Mouse (Mus musculus) ES-E14 (cell line): ENCODE measurements at regions not wholly inside any gene's neighbourhood (a gene's known extent, or its start where the extent isn't known, plus 50 kb on each side); places are given as distances from the start of the nearest gene placed in this dataset.

ENCODE experiments used
- DNase-seq: peaks from one replicate; pipeline ENCODE4 v3.0.0-alpha.2; 2013; ENCODE audit warnings: low read depth, low spot score
- H3K27ac ChIP-seq: 2 replicates; pipeline ENCODE4 v1.5.1; 2012; ENCODE audit warnings: low read depth, mild to moderate bottlenecking, low read length, moderate library complexity, mixed read lengths; ENCODE audit not compliant: poor library complexity, insufficient read depth, severe bottlenecking
- H3K36me3 ChIP-seq: 2 replicates; pipeline ENCODE4 v1.6.1; 2012; ENCODE audit warnings: mild to moderate bottlenecking, low read length, moderate library complexity, mixed read lengths; ENCODE audit not compliant: control insufficient read depth, poor library complexity, insufficient read depth, severe bottlenecking
- H3K4me1 ChIP-seq, 2 experiments: fragments of 150-350 bp in 1 of 2; sonication (generic) in 1 of 2; 2 replicates each; pipeline ENCODE4 v1.6.1; 2012; ENCODE audit warnings: low read length in 2 of 2, mild to moderate bottlenecking in 1 of 2, mixed read lengths in 1 of 2; ENCODE audit not compliant: control insufficient read depth in 2 of 2, insufficient read depth in 2 of 2, poor library complexity in 1 of 2
- H3K4me3 ChIP-seq, 2 experiments: fragments of 150-350 bp in 1 of 2; sonication (generic) in 1 of 2; 2 replicates each; pipeline ENCODE4 v1.5.1; 2012; ENCODE audit warnings: low read length in 2 of 2, low read depth in 1 of 2, mild to moderate bottlenecking in 1 of 2, mixed read lengths in 1 of 2; ENCODE audit not compliant: insufficient read depth in 1 of 2, poor library complexity in 1 of 2, severe bottlenecking in 1 of 2
- H3K9ac ChIP-seq: 2 replicates; pipeline ENCODE4 v1.6.1; 2012; ENCODE audit warnings: low read depth, mild to moderate bottlenecking, low read length, mixed read lengths; ENCODE audit not compliant: poor library complexity, insufficient read depth, severe bottlenecking
- H3K9me3 ChIP-seq: fragments of 150-350 bp; sonication (generic); 2 replicates; pipeline ENCODE4 v1.6.1; 2012; ENCODE audit warnings: low read depth, mild to moderate bottlenecking, low read length; ENCODE audit not compliant: control insufficient read depth, insufficient read depth
- CHD2 ChIP-seq: IDR thresholded peaks from 2 replicates; pipeline ENCODE4 v1.6.1; 2014; ENCODE audit warnings: mild to moderate bottlenecking, low read depth, low read length, inconsistent platforms
- HCFC1 ChIP-seq: IDR thresholded peaks from 2 replicates; pipeline ENCODE4 v1.6.1; 2012; ENCODE audit warnings: low read length, inconsistent platforms, borderline replicate concordance; ENCODE audit not compliant: insufficient read depth
- MAFK ChIP-seq: IDR thresholded peaks from 2 replicates; pipeline ENCODE4 v1.6.1; 2014; ENCODE audit warnings: mild to moderate bottlenecking, low read depth, low read length, inconsistent platforms; ENCODE audit not compliant: insufficient read depth
- ZC3H11A ChIP-seq: IDR thresholded peaks from 2 replicates; pipeline ENCODE4 v1.6.1; 2012; ENCODE audit warnings: low read depth, mild to moderate bottlenecking, inconsistent platforms, low read length, borderline replicate concordance
- ZNF384 ChIP-seq: IDR thresholded peaks from 2 replicates; pipeline ENCODE4 v1.6.1; 2012; ENCODE audit warnings: low read depth, low read length, inconsistent platforms
- in situ Hi-C, 2 experiments: fragments of 600-800 bp; cut with MboI; formaldehyde crosslinking; loops; one replicate each; pipeline ENCODE4 v1.15.1; 2025; ENCODE audit warnings: low sequenced_read_pairs in 2 of 2, inconsistent platforms in 1 of 2; ENCODE audit not compliant: unreplicated experiment in 2 of 2

GRCm38 (mm10) chr2:139111669-139112068 is 382.0 kb upstream of the Sptlc3 start:
- no peaks in the 10 kb centered on the region for H3K4me1 ChIP-seq
- in situ Hi-C loops, result no loop called here
- H3K27ac ChIP-seq, result no peak overlapping the region
- H3K4me3 ChIP-seq, result no peak overlapping the region
- no peak overlapping the region for H3K9ac ChIP-seq
- TF ChIP-seq ZC3H11A, result no peak
- TF ChIP-seq HCFC1, result no peak
- TF ChIP-seq ZNF384, result no peak
- no peak for TF ChIP-seq MAFK
- no peak for TF ChIP-seq CHD2
- no peak for DNase-seq
- H3K9me3 ChIP-seq, result no peaks in the 10 kb centered on the region
- H3K36me3 ChIP-seq, result no peaks in the 10 kb centered on the region

DNA sequence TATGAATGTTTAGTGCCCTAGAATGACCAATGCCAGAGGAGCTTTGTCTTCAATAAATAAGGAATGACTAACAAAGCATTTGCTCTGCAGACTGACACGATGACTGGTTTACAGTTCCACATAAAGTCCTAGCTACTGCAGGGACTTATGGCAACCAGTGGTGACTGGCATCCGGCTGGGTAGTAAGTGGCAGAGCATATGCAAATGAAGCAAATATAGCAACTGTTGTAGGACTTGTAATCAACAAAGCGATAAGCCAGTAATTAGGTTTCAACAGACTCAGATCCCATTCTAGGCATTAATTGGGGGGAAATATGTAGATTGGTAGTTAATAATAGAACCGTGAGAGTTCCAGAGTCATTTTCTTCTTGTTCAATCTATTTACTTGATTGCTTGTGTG is 379.2 kb upstream of the Sptlc3 start:
- DNase-seq, result no peak
- no peaks in the 10 kb centered on the region for H3K36me3 ChIP-seq
- H3K4me1 ChIP-seq, result no peaks in the 10 kb centered on the region
- in situ Hi-C loops, result no loop called here
- H3K9me3 ChIP-seq, result no peaks in the 10 kb centered on the region
- no peak overlapping the region for H3K4me3 ChIP-seq
- TF ChIP-seq MAFK (no peak), ZNF384 (no peak), CHD2 (no peak), HCFC1 (no peak)
- no peak overlapping the region for H3K27ac ChIP-seq
- H3K9ac ChIP-seq, result no peak overlapping the region

DNA sequence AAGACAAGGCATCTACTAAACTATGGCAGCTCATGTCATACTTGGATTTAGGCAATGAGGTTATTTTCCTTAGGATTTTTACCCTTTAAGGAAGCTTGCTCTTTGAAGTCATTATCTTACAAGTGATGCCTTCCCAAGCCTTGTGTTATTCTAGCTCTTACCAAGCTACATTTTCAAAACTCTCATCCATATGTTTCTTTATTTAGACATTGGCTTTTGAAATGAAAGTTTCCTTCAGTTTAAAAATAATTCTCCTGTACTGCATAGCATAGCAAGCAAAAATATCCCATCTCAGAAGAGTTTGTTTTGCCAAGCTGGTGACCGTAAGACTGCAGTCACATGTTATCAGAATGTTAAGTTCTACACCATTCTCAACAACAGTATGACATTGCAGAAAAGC is 372.8 kb upstream of the Sptlc3 start:
- TF ChIP-seq ZC3H11A (no peak), HCFC1 (no peak)
- Histone ChIP-seq H3K9me3 (no peaks in the 10 kb centered on the region), H3K4me3 (no peak overlapping the region), H3K4me1 (no peaks in the 10 kb centered on the region), H3K9ac (no peak overlapping the region), H3K27ac (no peak overlapping the region), H3K36me3 (no peaks in the 10 kb centered on the region)
- no peak for DNase-seq
- in situ Hi-C loops, result no loop called here

DNA sequence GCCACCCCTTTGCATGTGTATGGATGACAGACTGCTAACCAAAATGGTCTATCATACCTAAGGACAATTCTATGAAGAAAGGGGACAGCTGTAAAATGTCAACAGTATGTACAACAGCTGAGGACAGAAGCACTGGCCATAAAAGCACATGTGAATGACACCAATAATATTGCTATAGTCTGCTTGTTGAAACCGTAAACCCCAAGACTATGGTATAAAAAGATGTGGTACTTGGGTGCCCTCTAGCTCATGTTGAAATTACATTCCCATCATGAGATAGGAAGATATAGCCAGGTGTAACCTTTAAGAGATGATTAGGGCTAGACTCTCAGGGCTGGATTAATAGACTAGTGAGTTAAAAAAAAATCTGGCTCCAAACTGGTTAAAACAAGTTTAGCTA is 361.6 kb upstream of the Sptlc3 start:
- Histone ChIP-seq H3K36me3 (no peaks in the 10 kb centered on the region), H3K9ac (no peak overlapping the region), H3K4me3 (no peak overlapping the region), H3K4me1 (no peaks in the 10 kb centered on the region), H3K9me3 (no peaks in the 10 kb centered on the region), H3K27ac (no peak overlapping the region)
- no peak for DNase-seq
- in situ Hi-C loops, result no loop called here
- TF ChIP-seq CHD2 (no peak), ZNF384 (no peak), MAFK (no peak), ZC3H11A (no peak), HCFC1 (no peak)

- H3K36me3 ChIP-seq, result no peaks in the 10 kb centered on the region
- no peak for TF ChIP-seq ZC3H11A
- TF ChIP-seq ZNF384, result no peak
- TF ChIP-seq HCFC1, result no peak
- no peak for TF ChIP-seq CHD2
- TF ChIP-seq MAFK, result no peak
- in situ Hi-C loops, result no loop called here
- no peak overlapping the region for H3K27ac ChIP-seq
- no peak overlapping the region for H3K4me3 ChIP-seq
- no peaks in the 10 kb centered on the region for H3K4me1 ChIP-seq
- no peak for DNase-seq
- no peak overlapping the region for H3K9ac ChIP-seq
- H3K9me3 ChIP-seq, result no peaks in the 10 kb centered on the region
Observed at GRCm38 (mm10) chr2:139147004-139147403, 346.7 kb upstream of the Sptlc3 start.
